Mouse (Mus musculus) limb, embryonic 13.5 days (tissue): Measurements from ENCODE around the gene Lyst. TPM values are rescaled to one million over a fixed set of nuclear protein-coding genes. Genes with fewer than 3 reads are reported as not detected.
"Not testable (repeated sequence)": the region's sequence is repeated elsewhere in the genome, so short reads cannot be mapped to it uniquely, and the experiment has no call there.

ENCODE experiments used
- ATAC-seq: fragments of 200-750 bp; cut with Nextera tagmentation; 2 replicates; pipeline ENCODE4 v1.8.0; 2017; ENCODE audit warnings: low read depth, moderate number of reproducible peaks, moderate TSS enrichment; ENCODE audit not compliant: low FRiP score
- H3K27ac ChIP-seq: fragments of 300-500 bp; sonication (generic); 2 replicates; pipeline ENCODE4 v1.5.1; 2015; ENCODE audit warnings: inconsistent platforms, mild to moderate bottlenecking, moderate library complexity
- H3K27me3 ChIP-seq: fragments of 300-500 bp; sonication (generic); 2 replicates; pipeline ENCODE4 v1.6.1; 2015; ENCODE audit warnings: mild to moderate bottlenecking, inconsistent platforms
- H3K36me3 ChIP-seq: fragments of 300-500 bp; sonication (generic); 2 replicates; pipeline ENCODE4 v1.6.1; 2015; ENCODE audit warnings: inconsistent platforms, mild to moderate bottlenecking, moderate library complexity
- H3K4me1 ChIP-seq: fragments of 300-500 bp; sonication (generic); 2 replicates; pipeline ENCODE4 v1.6.1; 2015; ENCODE audit warnings: inconsistent platforms
- H3K4me2 ChIP-seq: fragments of 300-500 bp; sonication (generic); replicated peaks from 2 replicates; pipeline ENCODE4 v1.6.1; 2015; ENCODE audit warnings: inconsistent platforms, mild to moderate bottlenecking, moderate library complexity
- H3K4me3 ChIP-seq: fragments of 300-500 bp; sonication (generic); 2 replicates; pipeline ENCODE4 v1.5.1; 2015; ENCODE audit warnings: moderate library complexity, mild to moderate bottlenecking, inconsistent platforms
- H3K9ac ChIP-seq: fragments of 300-500 bp; sonication (generic); 2 replicates; pipeline ENCODE4 v1.6.1; 2015; ENCODE audit warnings: mild to moderate bottlenecking, inconsistent platforms
- H3K9me3 ChIP-seq: fragments of 300-500 bp; sonication (generic); 2 replicates; pipeline ENCODE4 v1.6.1; 2016; ENCODE audit warnings: inconsistent platforms
- WGBS: fragments of 180-500 bp; shearing (Covaris S2); methylation state at CpG from one replicate; pipeline ENCODE4 v1.1.7; 2015; 5-methylcytosine and 5-hydroxymethylcytosine counted together
- polyA plus RNA-seq: library from polyadenylated mRNA; unstranded; fragments of >200 nt; fragmentation: Nextera tagmentation; extraction: Ambion mirVana; gene quantifications from 2 replicates; pipeline ENCODE4 v1.2.1, GENCODE M21; 2015

Lyst gene
- polyA plus RNA-seq, 1 experiment from 2014 or later, result 2.8 TPM

DNA sequence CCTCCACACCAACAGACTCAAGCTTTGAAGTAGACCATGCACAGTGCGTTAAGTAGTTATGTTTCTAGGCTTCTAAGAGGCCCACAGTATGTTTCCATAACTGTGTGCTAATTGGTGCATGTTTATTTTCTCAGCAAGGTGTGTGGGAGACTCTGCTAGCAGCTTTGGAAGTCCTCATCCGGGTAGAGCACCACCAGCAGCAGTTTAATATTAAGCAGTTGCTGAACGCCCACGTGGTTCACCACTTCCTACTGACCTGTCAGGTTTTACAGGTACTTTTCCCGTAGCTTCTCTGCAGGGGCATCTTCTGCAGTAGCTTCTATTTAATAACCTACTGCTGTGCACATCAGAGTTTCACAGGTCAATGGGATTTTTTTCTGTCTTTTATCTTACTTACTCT lies 80.5 kb downstream of the Lyst start:
- H3K36me3 ChIP-seq, result peaks cover 6% of the 10 kb centered on the region
- no peak overlapping the region for H3K27ac ChIP-seq
- ATAC-seq, result no peak
- H3K4me1 ChIP-seq, result no peaks in the 10 kb centered on the region
- WGBS, result 32% methylated on average over 5 of the region's 5 CpGs
- H3K4me2 ChIP-seq, result no peak overlapping the region
- H3K9me3 ChIP-seq, result no peaks in the 10 kb centered on the region
- H3K4me3 ChIP-seq, result no peak overlapping the region
- no peaks in the 10 kb centered on the region for H3K27me3 ChIP-seq
- no peak overlapping the region for H3K9ac ChIP-seq

DNA sequence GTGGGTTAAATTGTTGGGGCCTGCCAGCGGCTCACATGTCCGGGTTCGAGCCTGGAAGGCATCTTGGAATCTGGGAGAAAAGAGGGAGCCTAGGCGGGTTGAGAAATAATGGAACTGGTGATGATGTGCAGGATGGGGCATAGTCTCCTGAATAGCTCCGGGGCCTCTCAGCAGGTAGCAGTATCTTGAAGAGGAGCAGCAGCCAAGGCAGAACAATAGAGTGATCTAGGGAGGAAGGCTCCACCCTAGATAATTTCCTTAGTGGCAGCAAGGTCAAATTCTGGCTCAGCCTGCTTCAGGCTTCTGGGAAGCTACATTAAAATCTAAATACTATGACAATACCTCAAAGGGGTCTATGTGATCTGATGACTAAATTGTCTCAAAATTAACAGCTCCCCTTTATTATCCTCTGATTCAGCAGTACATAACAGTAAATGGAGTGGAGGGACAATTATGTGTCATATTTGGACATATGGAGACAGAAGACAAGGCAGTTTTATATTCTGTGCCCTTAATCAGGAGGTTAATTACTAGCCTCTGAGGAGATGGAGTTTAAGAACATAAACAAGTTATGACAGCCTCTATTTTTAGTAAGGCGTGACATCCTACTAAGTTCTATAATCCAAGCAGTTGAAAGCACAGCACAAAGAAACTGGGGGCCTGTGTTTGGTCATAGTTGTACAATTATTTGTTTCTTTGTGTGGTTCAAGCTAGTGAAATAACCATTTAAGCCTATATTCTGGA lies 81.6 kb downstream of the Lyst start:
- H3K9ac ChIP-seq, result no peak overlapping the region
- no peak overlapping the region for H3K4me2 ChIP-seq
- peaks cover 6% of the 10 kb centered on the region for H3K36me3 ChIP-seq
- ATAC-seq, result no peak
- no peak overlapping the region for H3K27ac ChIP-seq
- no peaks in the 10 kb centered on the region for H3K9me3 ChIP-seq
- H3K27me3 ChIP-seq, result no peaks in the 10 kb centered on the region
- no peak overlapping the region for H3K4me3 ChIP-seq
- H3K4me1 ChIP-seq, result no peaks in the 10 kb centered on the region
- WGBS, result 82% methylated on average over 6 of the region's 6 CpGs

DNA sequence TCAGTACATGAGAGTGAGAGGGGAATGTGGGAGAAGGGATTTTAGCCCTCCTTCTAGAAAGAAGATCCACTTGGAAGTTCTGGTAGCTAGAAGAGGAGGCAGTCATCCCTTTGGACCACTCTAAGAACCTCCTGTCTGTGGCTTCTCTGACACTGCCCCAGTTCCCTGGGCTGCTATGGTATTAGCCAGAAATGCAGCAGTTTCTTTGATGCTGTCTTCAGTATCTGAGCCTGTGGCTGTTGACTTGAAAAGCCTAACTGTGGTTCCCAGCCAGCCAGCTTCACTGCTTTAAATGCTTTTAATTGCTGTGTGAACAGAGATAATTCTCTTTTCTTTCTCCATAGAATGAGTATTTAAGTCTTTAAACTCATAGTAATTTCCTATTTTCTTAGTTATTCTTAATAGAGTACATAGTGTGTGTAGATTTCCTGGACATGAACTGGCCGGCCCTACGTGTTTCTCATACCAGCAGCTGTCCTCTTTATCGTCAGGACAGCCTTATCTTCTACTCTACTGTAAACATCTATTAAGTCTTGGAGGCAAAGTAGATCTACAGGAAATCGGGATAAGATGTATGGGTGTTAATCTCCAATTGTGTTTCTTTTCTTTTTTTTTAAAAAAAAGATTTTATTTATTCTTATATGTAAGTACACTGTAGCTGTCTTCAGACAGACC lies 84.6 kb downstream of the Lyst start:
- peaks cover 11% of the 10 kb centered on the region for H3K36me3 ChIP-seq
- no peak overlapping the region for H3K9ac ChIP-seq
- no peaks in the 10 kb centered on the region for H3K27me3 ChIP-seq
- WGBS, result 92% methylated on average over 4 of the region's 4 CpGs
- ATAC-seq, result no peak
- H3K9me3 ChIP-seq, result no peaks in the 10 kb centered on the region
- no peak overlapping the region for H3K4me2 ChIP-seq
- H3K27ac ChIP-seq, result no peak overlapping the region
- H3K4me1 ChIP-seq, result no peaks in the 10 kb centered on the region
- no peak overlapping the region for H3K4me3 ChIP-seq

DNA sequence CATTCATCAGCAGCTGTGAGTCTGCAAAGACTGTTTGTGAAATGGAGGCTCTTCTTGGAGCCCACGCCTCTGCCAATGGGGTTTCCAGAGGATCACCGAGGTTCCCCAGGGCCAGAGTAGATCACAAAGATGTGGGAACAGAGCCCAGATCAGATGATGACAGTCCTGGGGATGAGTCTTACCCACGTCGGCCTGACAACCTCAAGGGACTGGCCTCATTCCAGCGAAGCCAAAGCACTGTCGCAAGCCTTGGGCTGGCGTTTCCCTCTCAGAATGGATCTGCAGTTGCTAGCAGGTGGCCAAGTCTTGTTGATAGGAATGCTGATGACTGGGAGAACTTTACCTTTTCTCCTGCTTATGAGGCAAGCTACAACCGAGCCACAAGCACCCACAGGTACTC lies 87.7 kb downstream of the Lyst start:
- H3K9ac ChIP-seq, result no peak overlapping the region
- H3K4me1 ChIP-seq, result no peaks in the 10 kb centered on the region
- ATAC-seq, result no peak
- 82% methylated on average over 8 of the region's 8 CpGs for WGBS
- H3K9me3 ChIP-seq, result no peaks in the 10 kb centered on the region
- H3K27me3 ChIP-seq, result no peaks in the 10 kb centered on the region
- H3K36me3 ChIP-seq, result peaks cover 11% of the 10 kb centered on the region
- no peak overlapping the region for H3K4me3 ChIP-seq
- no peak overlapping the region for H3K27ac ChIP-seq
- no peak overlapping the region for H3K4me2 ChIP-seq

DNA sequence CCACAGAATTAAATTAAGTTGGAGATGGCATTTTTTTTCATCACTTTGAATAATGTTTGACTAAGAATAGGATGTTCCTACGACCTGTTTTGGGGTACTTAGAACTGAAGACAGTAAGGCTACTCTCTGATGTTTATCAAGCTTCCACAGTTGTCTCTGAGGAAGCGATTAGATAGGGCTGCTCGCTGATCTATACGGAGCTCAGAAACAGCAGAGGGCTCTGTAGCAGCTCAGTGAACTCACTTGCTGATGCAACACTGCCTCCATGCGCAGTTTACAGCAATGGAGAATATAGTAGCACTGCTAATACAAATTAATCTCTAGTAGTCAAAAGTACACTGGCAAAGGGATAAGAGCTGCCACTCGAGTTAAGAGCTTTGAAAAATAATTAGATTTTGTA lies 91.4 kb downstream of the Lyst start:
- ATAC-seq, result no peak
- no peaks in the 10 kb centered on the region for H3K4me1 ChIP-seq
- H3K27me3 ChIP-seq, result no peaks in the 10 kb centered on the region
- H3K9me3 ChIP-seq, result no peaks in the 10 kb centered on the region
- 64% methylated on average over 6 of the region's 6 CpGs for WGBS
- H3K9ac ChIP-seq, result no peak overlapping the region
- H3K4me3 ChIP-seq, result no peak overlapping the region
- H3K4me2 ChIP-seq, result no peak overlapping the region
- peaks cover 4% of the 10 kb centered on the region for H3K36me3 ChIP-seq
- H3K27ac ChIP-seq, result no peak overlapping the region

DNA sequence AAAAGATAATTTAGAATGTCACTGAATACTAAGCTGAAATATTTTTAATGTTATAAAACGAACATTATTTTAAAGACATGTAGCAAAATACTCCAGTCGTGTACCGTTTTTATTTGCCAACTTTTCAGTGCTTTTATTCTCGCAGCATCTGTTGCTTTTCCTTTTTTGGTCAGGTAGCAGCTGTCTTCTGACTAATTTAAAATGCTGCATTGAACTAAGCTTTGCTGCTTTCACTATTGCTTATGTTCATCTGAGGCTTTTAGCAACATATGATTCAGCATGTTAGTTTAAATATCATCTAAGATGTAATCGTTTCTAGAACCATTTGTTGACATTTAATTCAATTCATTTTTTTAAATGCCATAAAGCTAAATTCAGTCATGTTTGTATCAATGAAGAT lies 113.3 kb downstream of the Lyst start:
- H3K4me1 ChIP-seq, result no peaks in the 10 kb centered on the region
- WGBS, result 85% methylated on average over 5 of the region's 5 CpGs
- peaks cover 5% of the 10 kb centered on the region for H3K36me3 ChIP-seq
- H3K4me2 ChIP-seq, result no peak overlapping the region
- H3K9me3 ChIP-seq, result no peaks in the 10 kb centered on the region
- ATAC-seq, result no peak
- no peaks in the 10 kb centered on the region for H3K27me3 ChIP-seq
- no peak overlapping the region for H3K27ac ChIP-seq
- H3K4me3 ChIP-seq, result no peak overlapping the region
- no peak overlapping the region for H3K9ac ChIP-seq

DNA sequence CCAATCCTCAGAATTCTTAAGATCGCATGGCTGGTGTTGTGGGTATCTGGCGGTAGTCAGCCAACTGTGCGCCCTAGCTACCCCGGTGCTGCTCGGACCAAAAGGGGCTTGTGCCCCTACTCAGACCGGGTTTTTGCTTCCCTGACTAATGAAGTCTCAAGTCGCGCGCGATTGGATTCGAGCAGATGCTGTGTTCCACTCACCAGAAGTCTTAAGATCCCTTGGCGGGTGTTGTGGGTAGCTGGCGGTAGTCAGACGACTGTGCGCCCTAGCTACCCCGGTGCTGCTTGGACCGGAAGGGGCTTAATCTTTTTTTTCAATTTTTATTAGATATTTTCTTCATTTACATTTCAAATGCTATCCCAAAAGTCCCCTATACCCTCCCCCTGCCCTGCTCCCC lies 131.2 kb downstream of the Lyst start:
- WGBS, result 87% methylated on average over 17 of the region's 17 CpGs

DNA sequence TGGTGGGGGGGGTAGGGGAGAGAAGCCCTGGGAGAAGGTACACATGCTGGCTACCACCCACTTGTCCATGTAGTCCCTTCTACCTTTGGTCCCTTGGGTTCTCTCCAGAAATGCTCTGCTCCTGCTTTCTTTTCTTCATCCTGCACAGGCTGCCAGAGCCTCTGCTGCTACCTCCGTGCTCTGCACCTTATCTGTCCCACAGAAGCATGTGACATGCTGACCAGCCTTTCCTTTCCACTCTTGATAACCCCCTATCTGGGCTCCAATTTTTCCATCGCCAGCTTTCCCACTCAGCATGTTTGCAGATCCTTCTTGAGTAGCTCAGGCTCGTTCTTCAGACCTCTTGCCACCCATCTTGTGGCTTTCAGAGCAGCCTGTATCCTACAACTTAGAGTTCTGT lies 133.1 kb downstream of the Lyst start:
- no peak overlapping the region for H3K4me3 ChIP-seq
- H3K4me2 ChIP-seq, result no peak overlapping the region
- no peaks in the 10 kb centered on the region for H3K9me3 ChIP-seq
- H3K4me1 ChIP-seq, result no peaks in the 10 kb centered on the region
- no peaks in the 10 kb centered on the region for H3K27me3 ChIP-seq
- H3K36me3 ChIP-seq, result no peaks in the 10 kb centered on the region
- H3K27ac ChIP-seq, result no peak overlapping the region
- no peak overlapping the region for H3K9ac ChIP-seq
- WGBS, result 77% methylated on average over 3 of the region's 3 CpGs
- no peak for ATAC-seq

More for the DNA sequence above, 131.2 kb downstream of the Lyst start:
- not testable (repeated sequence) for H3K27ac ChIP-seq, H3K36me3 ChIP-seq, H3K9ac ChIP-seq, H3K9me3 ChIP-seq, H3K27me3 ChIP-seq, ATAC-seq, H3K4me3 ChIP-seq, H3K4me2 ChIP-seq, H3K4me1 ChIP-seq

DNA sequence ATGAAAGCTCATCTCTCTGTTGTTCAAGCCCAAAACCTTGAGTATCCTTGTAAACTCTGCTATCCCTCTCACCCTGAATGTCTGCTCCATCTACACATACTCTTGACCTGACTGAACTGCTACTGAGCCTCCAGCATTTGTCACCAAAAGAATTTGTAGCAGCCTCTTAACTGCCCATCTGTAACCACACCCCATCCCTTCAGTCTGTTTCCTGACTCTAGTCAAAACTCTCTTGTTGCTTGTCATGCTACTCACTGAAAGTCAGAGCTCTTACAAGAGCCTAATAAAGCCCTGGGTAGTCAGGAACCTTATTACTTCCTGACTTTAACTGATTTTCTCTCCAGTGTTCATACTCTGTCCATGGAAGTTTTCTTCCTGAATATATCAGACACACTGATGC lies 133.6 kb downstream of the Lyst start:
- no peaks in the 10 kb centered on the region for H3K9me3 ChIP-seq
- ATAC-seq, result no peak
- H3K27ac ChIP-seq, result no peak overlapping the region
- H3K4me1 ChIP-seq, result no peaks in the 10 kb centered on the region
- H3K9ac ChIP-seq, result no peak overlapping the region
- no peaks in the 10 kb centered on the region for H3K27me3 ChIP-seq
- no peak overlapping the region for H3K4me2 ChIP-seq
- no peak overlapping the region for H3K4me3 ChIP-seq
- no peaks in the 10 kb centered on the region for H3K36me3 ChIP-seq

DNA sequence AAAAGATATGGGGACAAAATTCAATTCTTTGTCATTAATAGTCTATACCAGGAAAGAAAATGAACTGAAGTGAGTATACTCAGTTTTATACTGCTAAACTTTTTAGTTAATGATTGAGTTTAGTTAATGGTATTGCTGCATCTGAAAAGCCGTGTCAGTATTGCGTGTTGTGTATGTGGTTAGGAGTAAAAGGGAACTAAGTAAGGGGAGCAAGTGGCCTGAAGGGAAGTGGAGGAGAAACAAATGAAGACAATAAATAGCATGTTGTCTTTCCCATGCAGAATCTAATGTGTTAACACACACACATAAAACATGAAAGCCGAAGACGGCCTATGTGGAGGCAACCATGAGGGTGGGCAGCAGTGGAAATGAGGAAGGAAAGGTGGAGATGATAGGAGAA lies 149.0 kb downstream of the Lyst start:
- Histone ChIP-seq H3K27me3 (no peaks in the 10 kb centered on the region), H3K9me3 (no peaks in the 10 kb centered on the region), H3K4me1 (no peaks in the 10 kb centered on the region), H3K4me2 (no peak overlapping the region), H3K9ac (no peak overlapping the region), H3K36me3 (peaks cover 10% of the 10 kb centered on the region), H3K4me3 (no peak overlapping the region), H3K27ac (no peak overlapping the region)
- ATAC-seq, result no peak
- whole genome bisulfite sequencing, result 92% methylated on average over 4 of the region's 4 CpGs

DNA sequence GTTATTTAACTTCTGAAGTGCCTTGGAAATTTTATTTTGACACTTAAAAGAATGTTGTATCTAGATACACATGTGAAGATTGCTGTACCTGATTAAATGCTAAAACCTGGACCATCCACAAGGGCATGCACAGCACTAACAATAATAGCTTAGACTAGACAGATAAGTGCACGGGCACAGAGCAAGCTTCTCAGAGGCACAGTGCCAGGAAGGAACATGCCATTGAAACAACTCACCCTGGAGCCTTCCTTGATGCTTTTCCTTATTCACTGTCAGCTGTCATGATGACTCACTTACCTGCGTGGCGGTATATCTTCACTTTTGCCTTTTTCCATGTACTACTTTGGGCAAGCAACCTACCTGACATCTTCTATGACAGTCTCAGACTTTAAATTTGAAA lies 155.7 kb downstream of the Lyst start:
- Histone ChIP-seq H3K9me3 (no peaks in the 10 kb centered on the region), H3K4me2 (no peak overlapping the region), H3K4me1 (no peaks in the 10 kb centered on the region), H3K27ac (no peak overlapping the region), H3K36me3 (peaks cover 19% of the 10 kb centered on the region), H3K27me3 (no peaks in the 10 kb centered on the region), H3K4me3 (no peak overlapping the region), H3K9ac (no peak overlapping the region)
- 82% methylated on average over 3 of the region's 3 CpGs for WGBS
- no peak for ATAC-seq

DNA sequence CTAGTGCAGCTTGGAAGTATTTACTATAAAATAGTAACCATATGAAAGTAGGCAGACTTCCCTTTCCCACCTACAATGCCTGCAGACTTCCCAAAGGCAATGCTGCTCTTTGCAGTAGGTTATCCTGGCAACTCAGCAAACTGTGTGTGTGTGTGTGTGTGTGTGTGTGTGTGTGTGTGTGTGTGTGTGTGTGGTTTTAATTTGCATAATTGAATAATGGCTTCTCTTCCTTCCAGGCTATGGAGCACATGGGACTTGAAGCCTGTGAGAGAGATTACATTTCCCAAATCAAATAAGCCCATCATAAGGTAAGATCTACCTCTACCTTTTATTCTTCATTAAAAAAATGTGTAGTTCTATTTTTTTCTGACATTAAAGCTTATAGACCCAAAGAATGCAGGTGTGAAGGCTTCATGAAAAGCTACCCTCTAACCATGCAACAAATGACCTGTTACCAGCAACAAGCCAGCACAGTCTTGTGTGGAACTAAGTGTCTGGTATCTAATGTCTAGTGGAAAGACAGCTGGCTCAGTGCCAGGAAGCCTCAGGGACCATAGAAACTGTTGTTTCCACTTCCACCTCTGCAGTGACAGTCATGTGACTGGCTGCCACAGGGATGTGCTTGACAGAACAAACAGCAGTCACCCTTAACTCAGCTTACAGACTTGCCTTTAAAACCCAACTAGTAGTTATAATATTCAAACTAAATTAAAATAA lies 185.7 kb downstream of the Lyst start:
- H3K27ac ChIP-seq, result no peak overlapping the region
- peak; percentile 51; the same call in 1 of the 2 replicates for ATAC-seq

More for the DNA sequence above, 185.7 kb downstream of the Lyst start:
- Histone ChIP-seq H3K4me3 (no peak overlapping the region), H3K4me2 (no peak overlapping the region), H3K9me3 (no peaks in the 10 kb centered on the region), H3K27me3 (peaks cover under 1% of the 10 kb centered on the region; the same call in 1 of the 2 replicates), H3K9ac (no peak overlapping the region), H3K4me1 (peaks cover 4% of the 10 kb centered on the region; the same call in 1 of the 2 replicates), H3K36me3 (peaks cover 12% of the 10 kb centered on the region)
